Mouse (Mus musculus): ENCODE data around the gene Slc34a1.

Gene Slc34a1

DNA sequence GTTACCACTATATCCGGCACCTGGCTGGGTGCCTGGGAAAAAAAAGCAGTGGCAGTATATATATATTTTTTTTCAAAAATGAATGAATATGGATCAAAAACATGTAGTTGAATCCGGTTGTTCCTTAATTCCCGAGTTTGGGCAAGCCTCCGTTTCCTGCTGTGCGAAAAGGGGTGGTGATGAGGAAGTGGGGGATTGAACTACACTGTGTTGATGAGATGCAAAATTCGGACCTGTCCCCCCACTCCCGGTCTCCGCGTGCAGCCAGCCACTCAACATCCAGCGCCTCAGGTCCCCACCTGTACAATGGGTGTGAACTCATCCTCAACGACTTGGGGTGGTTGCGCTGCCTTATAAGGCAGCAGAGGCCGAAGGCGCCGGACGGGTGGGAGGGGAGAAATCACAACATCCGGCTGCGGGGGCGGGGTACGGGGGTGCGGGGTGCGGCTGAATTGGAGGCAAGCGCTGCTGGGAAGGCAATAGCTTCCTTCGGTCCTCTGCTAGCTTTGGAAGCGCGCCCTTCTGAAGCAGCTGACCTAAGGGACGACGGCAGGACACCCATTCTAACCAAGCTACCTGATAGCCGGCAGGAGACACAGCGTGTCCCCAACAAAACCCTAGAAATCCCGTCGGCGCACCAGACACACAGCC is 46.4 kb downstream of the Slc34a1 start:
- peak; percentile 89 for DNase-seq

DNA sequence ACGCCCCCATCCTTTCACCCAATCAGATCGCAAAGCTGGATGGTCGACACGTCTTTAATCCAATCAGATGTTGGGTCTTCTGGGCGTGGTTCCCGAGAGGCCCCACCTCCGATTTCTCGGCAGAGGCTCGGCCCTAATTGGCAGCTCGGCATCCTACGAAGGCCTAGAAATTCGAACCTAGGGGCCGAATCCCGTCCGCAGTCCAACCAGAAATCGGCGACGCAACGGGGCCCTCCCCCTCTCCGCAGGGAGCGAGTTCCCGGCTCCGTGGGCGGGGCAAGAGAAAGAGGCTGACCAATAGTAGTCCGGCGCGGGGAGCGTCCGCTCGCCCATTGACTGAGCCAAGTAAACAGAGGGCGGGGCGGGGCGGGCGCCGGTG is 46.9 kb downstream of the Slc34a1 start, which contains the start of gene Grk6:
Grk6 (plus strand) TSS at position 136 of the 379 bp plus-strand sequence.
- peak; percentile 99 for DNase-seq

DNA sequence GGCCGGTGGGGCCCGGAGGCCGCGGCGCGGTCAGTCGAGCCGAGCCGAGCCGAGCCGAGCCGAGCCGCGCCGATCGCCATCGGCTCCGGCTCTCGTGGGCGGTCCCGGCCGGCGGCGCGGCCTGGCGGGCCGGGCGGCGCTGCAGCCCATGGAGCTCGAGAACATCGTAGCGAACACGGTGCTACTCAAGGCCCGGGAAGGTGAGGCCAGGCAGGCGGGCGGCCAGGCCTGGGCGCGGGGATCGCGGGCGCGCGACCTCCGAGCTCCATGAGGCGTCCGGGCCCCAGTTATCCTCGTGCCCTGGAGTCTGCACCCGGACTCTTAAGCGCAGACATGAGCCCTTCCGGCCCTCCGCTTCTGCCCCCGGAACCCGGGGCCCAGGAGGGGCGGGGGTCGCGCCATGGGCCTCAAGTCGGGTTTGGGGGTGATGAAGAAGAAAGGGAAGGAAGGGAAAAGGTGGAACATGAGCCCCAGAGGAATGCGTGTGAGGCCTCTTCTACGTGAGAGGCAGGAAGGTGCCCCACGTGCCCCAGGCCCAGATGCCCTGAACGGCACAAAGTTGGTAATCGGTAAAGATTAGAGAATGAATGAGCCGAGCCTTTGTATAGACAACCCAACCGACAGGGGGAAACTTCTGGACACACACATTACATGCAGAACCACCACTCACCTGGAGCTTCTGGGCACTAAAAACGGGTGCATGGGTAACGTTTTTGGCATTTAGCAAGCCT is 47.5 kb downstream of the Slc34a1 start:
- peak; percentile 70 for DNase-seq

DNA sequence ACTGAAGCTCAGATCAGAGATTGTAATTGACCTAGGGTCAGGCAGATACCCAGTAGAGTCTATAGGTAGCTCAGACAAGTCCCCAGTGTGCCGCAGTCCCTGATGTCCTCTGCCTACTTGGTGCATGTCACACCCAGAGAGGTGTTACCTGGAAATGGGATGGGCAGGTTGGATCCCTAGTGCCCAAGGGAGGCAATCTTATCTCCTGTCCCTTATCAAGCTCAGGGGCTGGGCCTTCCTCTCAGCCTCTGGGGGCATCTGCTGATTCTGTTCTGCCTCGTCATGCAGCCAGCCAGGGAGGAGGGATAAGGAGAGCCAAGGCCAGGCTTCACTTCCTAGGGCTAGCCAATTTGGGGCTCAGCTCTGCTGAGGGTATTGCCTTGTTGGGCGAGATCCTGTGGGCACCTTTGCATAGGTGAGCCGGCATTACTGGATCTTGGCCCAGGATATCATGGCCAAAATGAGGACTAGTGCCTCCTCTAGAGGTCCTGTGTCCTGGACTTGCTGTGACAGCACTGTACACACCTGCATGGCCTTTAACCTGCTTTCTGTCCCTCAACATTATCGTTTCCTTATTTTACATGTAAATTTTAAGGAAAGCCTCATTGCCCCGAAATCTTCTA is 48.6 kb downstream of the Slc34a1 start:
- peak; percentile 36 for DNase-seq

DNA sequence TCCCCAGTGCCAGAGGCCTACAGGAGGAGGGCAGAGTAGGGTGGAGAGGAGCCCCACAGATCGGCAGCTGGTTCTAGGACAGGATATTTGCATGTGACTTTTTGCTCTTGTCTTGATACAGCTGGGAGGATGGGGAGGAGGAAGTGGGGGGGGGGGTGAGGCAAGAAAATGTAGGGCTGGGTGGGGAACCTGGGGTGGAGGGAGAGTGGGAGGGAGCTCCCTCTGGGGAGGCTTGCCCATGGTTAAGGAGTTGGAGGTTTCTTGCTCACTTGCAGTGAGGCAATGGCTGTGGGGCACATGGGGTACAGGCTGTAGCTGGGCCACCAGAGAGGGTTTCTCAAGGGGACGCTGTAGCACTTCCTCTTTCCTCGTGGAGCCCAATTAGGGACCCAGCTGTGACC is 49.6 kb downstream of the Slc34a1 start:
- DNase-seq = peak; percentile 73

DNA sequence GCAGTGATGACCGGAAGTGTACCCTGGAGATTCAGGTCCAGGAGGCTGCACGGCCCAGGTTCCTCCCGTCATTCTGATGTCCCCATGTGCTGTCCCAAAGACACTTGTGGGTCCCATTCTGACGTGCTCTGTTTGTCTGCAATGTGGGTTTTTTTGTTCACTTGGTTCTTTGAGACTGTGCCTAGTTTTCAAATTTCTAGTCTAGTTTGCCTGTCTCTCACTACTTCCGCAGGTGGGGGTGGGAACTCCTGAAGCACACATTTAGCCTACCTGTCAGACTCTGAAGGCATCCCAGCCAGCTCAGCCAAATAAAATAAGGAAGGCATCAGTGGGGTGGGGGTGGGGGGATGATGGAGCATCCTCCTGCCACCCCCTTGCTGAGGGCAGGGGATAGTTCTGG is 50.1 kb downstream of the Slc34a1 start:
- no peak for DNase-seq

DNA sequence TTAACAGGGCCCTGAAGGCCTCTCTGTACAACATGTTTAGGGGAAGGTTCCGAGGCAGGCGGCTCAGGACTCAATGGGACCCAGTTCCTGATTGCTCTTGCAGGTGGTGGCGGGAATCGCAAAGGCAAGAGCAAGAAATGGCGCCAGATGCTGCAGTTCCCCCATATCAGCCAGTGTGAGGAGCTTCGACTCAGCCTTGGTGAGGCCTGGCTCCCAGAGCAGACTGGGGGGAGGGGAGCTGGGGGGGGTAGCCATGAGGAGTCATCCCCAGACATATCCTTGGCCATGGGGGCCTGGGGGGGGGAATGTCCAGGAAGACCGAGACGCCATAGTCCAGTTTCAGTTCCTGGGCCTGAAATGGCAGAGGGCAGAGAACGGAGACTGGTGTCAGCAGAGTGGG is 51.2 kb downstream of the Slc34a1 start:
- DNase-seq = peak; percentile 58

DNA sequence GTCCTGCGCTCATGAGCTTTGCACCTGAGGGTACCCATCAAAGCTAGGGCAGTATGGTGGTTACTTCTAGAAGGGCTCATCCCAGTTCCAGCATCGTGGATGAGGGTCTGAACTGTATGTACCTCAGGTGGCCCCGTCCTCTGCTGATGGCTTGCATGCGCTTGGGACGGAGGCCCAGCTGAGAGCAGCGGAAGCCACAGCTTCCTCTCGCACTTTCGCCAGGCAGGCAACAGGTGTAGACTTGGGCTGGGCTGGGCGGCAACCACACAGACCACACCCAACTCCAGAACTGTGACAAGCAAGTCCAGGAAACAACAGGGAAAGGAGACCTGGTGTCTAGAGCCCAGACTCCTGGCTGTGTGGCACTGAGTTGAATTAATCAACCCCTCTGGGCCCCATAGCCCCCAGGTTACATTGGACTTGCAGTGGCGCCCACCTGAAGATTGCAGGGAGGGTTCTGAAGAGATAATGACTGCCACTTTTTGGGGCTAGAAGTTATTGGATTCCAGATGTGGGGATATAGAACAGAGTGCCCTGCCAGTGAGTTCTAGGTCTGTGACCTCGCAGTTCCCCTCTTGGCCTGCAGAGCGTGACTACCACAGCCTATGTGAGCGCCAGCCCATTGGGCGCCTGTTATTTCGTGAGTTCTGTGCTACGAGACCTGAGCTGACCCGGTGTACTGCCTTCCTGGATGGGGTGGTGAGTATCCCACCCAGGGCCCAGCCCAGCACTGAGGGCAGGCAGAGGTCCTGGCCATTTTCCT is 51.9 kb downstream of the Slc34a1 start:
- DNase-seq = peak; percentile 72

DNA sequence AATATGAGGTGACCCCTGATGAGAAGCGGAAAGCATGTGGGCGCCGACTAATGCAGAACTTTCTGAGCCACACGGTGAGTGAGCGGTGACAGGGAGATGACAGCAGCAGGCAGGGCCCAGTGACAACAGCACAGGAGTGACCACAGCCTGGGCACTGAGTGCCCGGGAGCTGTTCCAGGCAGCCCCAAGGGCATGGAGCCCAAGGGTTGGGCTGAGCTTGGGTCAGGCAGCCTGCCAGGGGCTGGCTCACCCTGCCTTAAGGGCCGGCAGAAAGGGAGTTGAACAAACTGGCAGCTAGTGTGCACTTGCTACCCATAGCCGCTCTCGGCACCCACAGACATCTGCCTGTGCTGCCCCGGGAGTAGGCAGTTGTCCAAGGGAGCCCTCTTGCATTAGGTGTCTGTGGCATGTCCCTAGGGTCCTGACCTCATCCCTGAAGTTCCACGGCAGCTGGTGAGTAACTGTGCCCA is 52.6 kb downstream of the Slc34a1 start:
- no peak for DNase-seq

DNA sequence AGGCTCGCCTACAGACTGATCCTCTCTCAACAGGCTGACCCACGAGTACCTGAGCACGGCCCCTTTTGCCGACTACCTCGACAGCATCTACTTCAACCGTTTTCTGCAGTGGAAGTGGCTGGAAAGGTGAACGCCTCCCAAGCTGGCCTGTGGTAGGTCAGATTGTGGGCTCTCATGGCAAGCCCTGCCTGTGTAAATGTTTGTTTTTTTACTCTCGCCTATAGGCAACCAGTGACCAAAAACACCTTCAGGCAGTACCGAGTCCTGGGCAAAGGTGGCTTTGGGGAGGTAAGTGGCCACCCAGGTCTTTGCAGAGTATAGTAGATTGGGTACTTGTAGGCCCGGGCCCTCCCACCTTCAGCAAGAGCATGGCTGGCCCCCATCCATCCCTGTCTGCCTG is 53.3 kb downstream of the Slc34a1 start:
- DNase-seq = no peak

DNA sequence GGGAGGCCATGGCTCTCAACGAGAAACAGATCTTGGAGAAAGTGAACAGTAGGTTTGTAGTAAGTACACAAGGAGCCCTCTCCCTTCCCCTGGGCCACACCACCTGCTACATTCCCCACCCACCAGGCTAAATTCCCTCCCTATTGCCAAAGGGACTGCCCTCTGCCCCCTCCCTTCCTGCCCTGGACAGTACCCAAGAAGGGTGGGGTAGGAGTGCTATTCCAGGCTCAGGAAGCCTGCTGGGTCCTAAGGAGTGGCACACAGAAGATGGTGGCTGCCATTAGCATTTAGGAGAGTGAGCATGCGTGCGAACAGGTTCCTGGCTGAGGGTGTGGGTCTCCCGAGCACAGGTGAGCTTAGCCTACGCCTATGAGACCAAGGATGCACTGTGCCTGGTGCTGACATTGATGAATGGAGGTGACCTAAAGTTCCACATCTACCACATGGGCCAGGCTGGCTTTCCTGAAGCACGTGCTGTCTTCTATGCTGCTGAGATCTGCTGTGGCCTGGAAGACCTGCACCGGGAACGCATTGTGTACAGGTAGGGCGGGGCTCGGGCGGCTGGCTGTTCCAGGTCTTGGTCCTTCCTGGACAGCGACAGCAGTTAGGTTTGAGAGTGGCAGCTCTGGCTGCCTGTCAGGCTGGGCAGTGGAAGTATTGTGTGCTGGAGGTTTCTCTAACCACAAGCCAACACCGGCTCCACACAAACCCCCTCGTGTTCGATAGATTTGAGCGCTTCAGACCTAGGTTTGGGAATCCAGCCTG is 54.0 kb downstream of the Slc34a1 start:
- DNase-seq = no peak

DNA sequence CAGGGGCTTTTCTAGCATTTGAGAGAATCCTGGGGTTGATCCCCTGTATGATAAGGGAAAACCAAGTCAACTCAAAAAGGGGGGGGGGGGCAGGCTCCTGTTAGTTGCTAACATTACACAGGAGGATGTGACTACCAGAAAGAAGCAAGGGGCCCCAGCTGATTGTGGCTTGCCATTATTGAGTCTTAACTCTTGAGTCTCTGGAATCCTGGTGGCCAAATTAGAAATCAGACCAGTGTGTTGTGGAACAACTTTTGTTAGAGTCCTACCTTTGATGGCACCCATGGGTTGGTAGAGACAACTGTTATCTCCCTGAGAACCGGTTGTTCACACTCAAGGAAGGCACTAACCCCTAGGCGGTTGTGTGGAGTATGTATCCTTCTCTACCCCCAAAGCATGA is 65.0 kb downstream of the Slc34a1 start:
- peak; percentile 25 for DNase-seq

DNA sequence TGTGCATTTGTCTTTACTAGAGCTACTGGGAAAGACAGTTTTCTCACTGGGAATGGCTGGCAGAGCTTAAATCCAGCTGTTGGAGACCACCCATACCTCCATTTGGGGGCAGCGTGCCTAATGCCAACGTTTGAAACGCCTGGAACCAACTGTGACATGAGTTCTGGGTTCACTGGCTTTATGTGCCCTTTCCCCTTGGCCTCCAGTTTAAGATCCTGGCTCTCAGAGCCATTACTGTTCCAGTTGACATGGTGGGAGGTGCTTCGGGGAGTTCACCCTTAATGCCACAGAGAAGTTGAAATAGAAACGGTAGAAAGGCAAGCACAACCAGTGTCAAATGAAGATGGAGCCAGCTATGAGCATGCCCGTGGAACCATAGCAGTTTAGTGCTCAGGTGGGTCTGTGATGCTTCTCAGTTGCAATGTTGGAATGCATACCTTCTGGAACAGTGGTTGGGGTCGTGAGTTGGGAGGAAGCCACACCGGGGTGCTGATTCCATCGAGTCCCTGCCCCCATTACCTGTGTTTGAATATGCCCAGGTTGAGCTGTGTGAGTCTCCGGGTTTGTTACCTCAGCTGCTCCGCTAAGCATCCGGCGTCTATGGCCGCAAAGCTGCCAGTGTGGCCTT is 65.5 kb downstream of the Slc34a1 start:
- DNase-seq = no peak

DNA sequence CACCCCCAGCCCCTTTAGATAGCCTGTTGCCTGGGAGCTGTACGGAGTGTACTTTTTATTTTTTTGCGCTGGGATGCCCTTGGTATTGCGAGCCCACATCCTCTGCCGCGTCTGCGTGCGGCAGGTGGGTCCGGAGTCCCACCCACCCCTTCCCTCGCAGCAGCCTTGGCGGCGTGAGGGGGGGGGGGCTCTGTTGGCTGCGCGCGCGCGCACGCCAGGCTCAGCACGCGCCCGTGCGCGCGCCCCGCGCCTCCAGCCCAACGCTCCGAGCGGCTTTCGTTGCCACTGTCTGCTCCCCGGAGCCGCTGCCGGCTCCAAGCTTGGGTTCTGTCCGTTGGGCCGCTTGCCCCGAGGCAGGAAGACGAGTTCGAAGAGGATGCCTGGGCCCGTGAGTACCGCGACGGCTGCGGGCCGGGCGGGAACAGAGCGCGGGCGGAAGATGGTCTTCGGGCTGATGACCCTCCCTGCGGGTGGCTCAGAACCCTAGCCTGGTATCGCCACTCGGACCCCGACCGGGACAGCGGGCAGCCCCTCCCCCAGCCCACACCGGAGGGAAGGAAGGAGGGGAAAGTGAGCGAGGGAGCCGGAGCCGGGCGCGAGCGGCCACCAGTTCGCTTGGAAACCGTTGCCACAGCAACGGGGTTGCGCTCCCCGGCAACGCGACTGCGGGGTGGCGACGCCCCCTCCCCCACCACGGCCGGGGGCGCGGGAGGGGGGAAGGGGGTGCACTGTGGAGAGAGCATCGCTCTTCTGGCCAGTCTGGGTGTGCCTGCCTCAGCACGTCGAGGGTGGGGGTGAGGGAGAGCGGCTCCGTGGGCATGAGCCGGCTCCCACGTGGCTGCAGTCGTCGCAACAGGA is 66.3 kb downstream of the Slc34a1 start, which contains the start of gene Prr7:
Prr7 (plus strand) TSS at position 241 of the 858 bp plus-strand sequence.
- DNase-seq = peak; percentile 82

DNA sequence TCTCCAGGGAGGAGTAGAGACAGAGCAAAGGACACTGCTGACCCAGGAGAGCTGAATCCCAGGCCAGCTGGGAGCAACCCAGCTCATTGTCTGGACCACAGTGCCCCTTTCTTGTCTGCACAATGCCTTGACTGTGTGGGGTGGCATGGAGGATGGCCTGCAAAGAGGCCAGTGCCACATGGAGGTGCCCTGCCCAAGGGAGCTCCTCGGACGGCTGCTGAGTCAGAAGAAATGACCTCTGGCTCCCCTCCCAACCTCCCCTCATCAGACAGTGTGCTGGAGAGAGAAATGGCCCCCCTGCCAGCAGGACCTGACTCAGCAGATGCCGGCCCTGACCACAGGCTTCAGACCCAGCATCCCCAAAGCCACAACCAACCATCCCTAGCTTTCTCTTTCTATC is 67.2 kb downstream of the Slc34a1 start:
- peak; percentile 28 for DNase-seq

Data from thymus, postnatal 4 days (tissue).